Mouse (Mus musculus) MEL-GATA-1-ER (cell line): ENCODE measurements around the gene Stag2.

ENCODE experiments used
- DNase-seq: peaks from one replicate; pipeline ENCODE4 v3.0.0-alpha.2; 2012; ENCODE audit warnings: low read depth; ENCODE audit errors: extremely low read depth

Gene Stag2

GRCm38 (mm10) chrX:42215742-42216141, 66.6 kb downstream of the Stag2 start:
- no peak for DNase-seq

DNA sequence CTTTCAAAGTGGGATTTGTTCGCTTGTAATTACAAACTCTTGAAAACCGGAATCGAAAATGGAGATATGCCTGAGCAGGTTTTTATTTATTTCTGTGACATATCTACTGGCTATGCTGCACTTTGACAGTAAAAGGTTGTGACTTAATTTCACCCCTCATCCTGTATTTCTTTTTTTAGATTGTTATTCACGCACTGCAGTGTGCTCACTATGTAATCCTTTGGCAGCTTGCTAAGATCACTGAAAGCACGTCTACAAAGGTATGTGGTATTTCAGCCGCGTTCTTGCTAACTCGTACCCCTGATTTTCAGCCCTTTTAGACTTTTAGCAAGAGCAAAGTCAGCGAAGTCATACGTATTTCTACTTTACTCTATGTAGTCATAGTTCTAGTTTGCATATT, 101.2 kb downstream of the Stag2 start:
- no peak for DNase-seq

- peak; percentile 6 for DNase-seq
These were observed 123.6 kb downstream of the Stag2 start for GRCm38 (mm10) chrX:42272713-42273112.

- DNase-seq, result no peak
These were observed 141.1 kb downstream of the Stag2 start for GRCm38 (mm10) chrX:42290215-42290614.

GRCm38 (mm10) chrX:42315231-42315630, 166.1 kb downstream of the Stag2 start:
- no peak for DNase-seq

GRCm38 (mm10) chrX:42320424-42320823, 171.3 kb downstream of the Stag2 start:
- no peak for DNase-seq

GRCm38 (mm10) chrX:42321200-42321773, 172.2 kb downstream of the Stag2 start:
- DNase-seq, result no peak

DNA sequence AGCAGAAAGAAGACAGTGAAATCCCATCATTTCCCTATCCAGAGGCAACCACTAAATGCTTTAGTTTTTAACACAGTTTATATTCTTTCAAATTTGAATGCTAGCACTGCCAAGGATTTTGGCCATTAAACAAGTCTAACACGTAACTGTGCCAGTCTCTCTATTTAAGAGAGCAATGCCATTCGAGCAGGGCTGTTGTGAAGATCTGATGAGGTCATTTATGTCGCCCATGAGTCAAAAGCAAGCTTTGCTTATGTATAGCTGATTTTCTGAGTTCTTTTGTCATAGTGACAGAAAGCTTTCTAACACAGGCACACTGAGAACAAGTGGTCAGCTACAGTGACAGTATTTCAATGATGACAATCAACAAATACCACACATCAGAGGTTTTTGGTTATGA, 175.7 kb downstream of the Stag2 start:
- no peak for DNase-seq
